Mouse (Mus musculus) thymus, adult 2 months (tissue): ENCODE results near the gene Mast2.

Source experiments
- CTCF ChIP-seq: fragments of 200-500 bp; IDR thresholded peaks from 2 replicates; pipeline ENCODE4 v1.5.1; 2012; ENCODE audit warnings: mild to moderate bottlenecking, control low read depth, low read length, moderate library complexity, borderline replicate concordance; ENCODE audit not compliant: control insufficient read depth, poor library complexity, insufficient read depth; ENCODE audit errors: extremely low read depth
- POLR2A ChIP-seq: fragments of 200-500 bp; IDR thresholded peaks from 2 replicates; pipeline ENCODE4 v1.6.1; 2012; ENCODE audit warnings: mild to moderate bottlenecking, low read length, control low read depth, moderate library complexity; ENCODE audit not compliant: control insufficient read depth, poor library complexity, insufficient read depth; ENCODE audit errors: extremely low read depth

- TF ChIP-seq CTCF (no peak), POLR2A (no peak)
These were observed 58.6 kb downstream of the Mast2 start for GRCm38 (mm10) chr4:116405276-116405954.
